Mouse (Mus musculus): ENCODE data around the gene Tmem129.

GRCm38 (mm10) chr5:33637606-33638350 lies 20.4 kb downstream of the Tmem129 start:
- no peak for TF ChIP-seq CTCF (IDR thresholded peaks at IDR 0.05; ENCODE audit: low read depth)
- TF ChIP-seq EP300 (IDR thresholded peaks at IDR 0.05; ENCODE audit: low read depth): no peak
